Mouse (Mus musculus) heart, postnatal 10 days (tissue): ENCODE results near the gene Slc35a1. TPM values are rescaled to one million over a fixed set of nuclear protein-coding genes. Genes with fewer than 3 reads are reported as not detected.
"Not testable (repeated sequence)": the region's sequence is repeated elsewhere in the genome, so short reads cannot be mapped to it uniquely, and the experiment has no call there.

Source experiments
- DNase-seq, 2 experiments: peaks; one replicate each; pipeline ENCODE4 v3.0.0; 2021
- intact Hi-C: fragments of 180-260 bp; cut with DNase I; formaldehyde crosslinking; loops from one replicate; pipeline ENCODE4 v1.15.1; 2025
- total RNA-seq, 2 experiments: library from RNA; stranded (reverse); gene quantifications; 2 replicates each; pipeline ENCODE4 v1.2.3; 2021

Slc35a1 gene
- total RNA-seq: 10 to 100 TPM; 19.6 to 24.5 TPM

- intact Hi-C loops: loop anchor here (1.0 to 10.0 kb wide), 3 partner anchors 91 to 235 kb away; partner anchors contain the start of genes Smim8 and Zfp292
- DNase-seq: peak; percentile 94 to 95
These were observed at the start of gene Slc35a1 for GRCm38 (mm10) chr4:34686874-34687567. Gene Slc35a1, minus strand, starts transcription at chr4:34687438.

GRCm38 (mm10) chr4:34734461-34734860 is 47.2 kb upstream of the Slc35a1 start:
- DNase-seq: no peak
- intact Hi-C loops: no loop called here

- intact Hi-C loops, DNase-seq: not testable (repeated sequence)
These were observed 46.2 kb upstream of the Slc35a1 start for GRCm38 (mm10) chr4:34733415-34733814.

GRCm38 (mm10) chr4:34729851-34730341 is 42.7 kb upstream of the Slc35a1 start, which contains the start of gene Cfap206:
Gene Cfap206, minus strand, starts transcription at chr4:34730206.
- peak; percentile 71 to 72 for DNase-seq
- intact Hi-C loops: no loop called here

- intact Hi-C loops, DNase-seq: not testable (repeated sequence)
These were observed 38.5 kb upstream of the Slc35a1 start for GRCm38 (mm10) chr4:34725710-34726109.

GRCm38 (mm10) chr4:34724306-34724705 is 37.1 kb upstream of the Slc35a1 start:
- intact Hi-C loops: no loop called here
- no peak for DNase-seq

- DNase-seq: no peak
- intact Hi-C loops: no loop called here
These were observed 35.9 kb upstream of the Slc35a1 start for GRCm38 (mm10) chr4:34723186-34723585.

- intact Hi-C loops: no loop called here
- no peak for DNase-seq
These were observed 33.1 kb upstream of the Slc35a1 start for GRCm38 (mm10) chr4:34720127-34720895.

GRCm38 (mm10) chr4:34719421-34719820 is 32.2 kb upstream of the Slc35a1 start:
- intact Hi-C loops: no loop called here
- DNase-seq: no peak

GRCm38 (mm10) chr4:34715062-34715461 is 27.8 kb upstream of the Slc35a1 start:
- DNase-seq: no peak
- intact Hi-C loops: no loop called here

- intact Hi-C loops: no loop called here
- no peak for DNase-seq
These were observed 20.9 kb upstream of the Slc35a1 start for GRCm38 (mm10) chr4:34708127-34708526.

GRCm38 (mm10) chr4:34707248-34707647 is 20.0 kb upstream of the Slc35a1 start:
- no peak for DNase-seq
- intact Hi-C loops: no loop called here

GRCm38 (mm10) chr4:34703029-34703428 is 15.8 kb upstream of the Slc35a1 start:
- intact Hi-C loops: no loop called here
- no peak for DNase-seq

- DNase-seq: no peak
- intact Hi-C loops: no loop called here
These were observed 15.0 kb upstream of the Slc35a1 start for GRCm38 (mm10) chr4:34702231-34702630.

- peak; percentile 32 to 66 for DNase-seq
- intact Hi-C loops: no loop called here
These were observed 14.3 kb upstream of the Slc35a1 start for GRCm38 (mm10) chr4:34701528-34701927.

- intact Hi-C loops: loop anchor here (5.0 to 10.0 kb wide), 2 partner anchors 197 to 234 kb away; partner anchors contain the start of gene Zfp292
- DNase-seq: no peak
These were observed 783 bp upstream of the Slc35a1 start for GRCm38 (mm10) chr4:34688021-34688420.

GRCm38 (mm10) chr4:34680530-34680929 is 6.7 kb downstream of the Slc35a1 start:
- DNase-seq: no peak
- intact Hi-C loops: loop anchor here (10.0 kb wide), 1 partner anchor 204 kb away; the partner anchor contains the start of gene Zfp292

GRCm38 (mm10) chr4:34673721-34674120 is 13.5 kb downstream of the Slc35a1 start:
- DNase-seq: peak; percentile 38 to 45

GRCm38 (mm10) chr4:34667923-34668322 is 19.3 kb downstream of the Slc35a1 start:
- intact Hi-C loops: no loop called here
- DNase-seq: no peak

More at GRCm38 (mm10) chr4:34673721-34674120, 13.5 kb downstream of the Slc35a1 start:
- intact Hi-C loops: no loop called here

GRCm38 (mm10) chr4:34661927-34662326 is 25.3 kb downstream of the Slc35a1 start:
- intact Hi-C loops: no loop called here
- DNase-seq: no peak

GRCm38 (mm10) chr4:34661514-34661913 is 25.7 kb downstream of the Slc35a1 start:
- DNase-seq: no peak
- intact Hi-C loops: no loop called here
